Comparison of ENCODE assay signal across 23 mouse cellular contexts in genomic region chr5:27658165-27658564, GRCm38 (mm10).
A peak's percentile ranks its signal among the peaks of the same experiment; 100 is the strongest.
DNase-seq lines count a peak whose midpoint lies in the region; ATAC-seq and TF ChIP-seq lines count a peak whose summit lies in the region.
"Had no signal": no experiment of that assay in that cellular context is flagged by ENCODE, and none has a peak within 500 bp of the region (broad histone marks: within the 10 kb centered on the region; RNA-seq: fewer than 3 reads in every experiment).

No protein-coding gene starts in this region.

- H3K27me3 ChIP-seq in kidney, embryonic 14.5 days (ENCODE audit: control insufficient read depth, insufficient read depth, low read length): no peaks in the 10 kb centered on the region
- no peaks in the 10 kb centered on the region for H3K27me3 ChIP-seq in kidney, postnatal 0 days (ENCODE audit: insufficient read depth, low read length)
- H3K27me3 ChIP-seq in liver, embryonic 12.5 days (replicated peaks): no peaks in the 10 kb centered on the region
- no peaks in the 10 kb centered on the region for H3K27me3 ChIP-seq in liver, postnatal 0 days (ENCODE audit: insufficient read depth, low read length)
- no peaks in the 10 kb centered on the region for H3K27me3 ChIP-seq in liver, embryonic 15.5 days
- no peaks in the 10 kb centered on the region for H3K27me3 ChIP-seq in midbrain, embryonic 10.5 days (ENCODE audit: low read depth, poor library complexity, severe bottlenecking)
- H3K27me3 ChIP-seq: embryonic facial prominence, embryonic 13.5 days; forebrain, embryonic 12.5 days; forebrain, embryonic 15.5 days had no signal

- no peaks in the 10 kb centered on the region for H3K9me3 ChIP-seq in kidney, embryonic 14.5 days (ENCODE audit: control insufficient read depth, low read length)
- H3K9me3 ChIP-seq in kidney, postnatal 0 days (replicated peaks; ENCODE audit: low read length): no peaks in the 10 kb centered on the region
- no peaks in the 10 kb centered on the region for H3K9me3 ChIP-seq in liver, embryonic 12.5 days (replicated peaks)
- no peaks in the 10 kb centered on the region for H3K9me3 ChIP-seq in liver, postnatal 0 days (ENCODE audit: low read length)
- H3K9me3 ChIP-seq in liver, embryonic 15.5 days (replicated peaks): no peaks in the 10 kb centered on the region
- no peaks in the 10 kb centered on the region for H3K9me3 ChIP-seq in midbrain, embryonic 10.5 days (replicated peaks)
- H3K9me3 ChIP-seq: embryonic facial prominence, embryonic 10.5 days; embryonic facial prominence, embryonic 13.5 days; forebrain, embryonic 12.5 days; forebrain, embryonic 15.5 days had no signal

- peak; percentile 76 for ATAC-seq in kidney, embryonic 14.5 days (ENCODE audit: low FRiP score, low TSS enrichment)
- ATAC-seq in kidney, postnatal 0 days (replicated peaks; ENCODE audit: low FRiP score, low read depth): no peak
- no peak for ATAC-seq in liver, embryonic 12.5 days
- no peak for ATAC-seq in liver, postnatal 0 days
- ATAC-seq in liver, embryonic 15.5 days (ENCODE audit: insufficient read depth): no peak
- ATAC-seq: CD4-positive, CD25-positive, alpha-beta regulatory T cell, adult 4 months; forebrain, embryonic 15.5 days had no signal

- H3K4me1 ChIP-seq in kidney, embryonic 14.5 days (ENCODE audit: control insufficient read depth, insufficient read depth, low read length): peaks cover 14% of the 10 kb centered on the region; the same call in 1 of the 2 replicates
- peaks cover 12% of the 10 kb centered on the region; the same call in 1 of the 2 replicates for H3K4me1 ChIP-seq in kidney, postnatal 0 days (replicated peaks; ENCODE audit: insufficient read depth, low read length)
- H3K4me1 ChIP-seq in liver, embryonic 12.5 days: peaks cover 36% of the 10 kb centered on the region
- peaks cover 9% of the 10 kb centered on the region for H3K4me1 ChIP-seq in liver, postnatal 0 days (ENCODE audit: insufficient read depth)
- peaks cover 37% of the 10 kb centered on the region for H3K4me1 ChIP-seq in liver, embryonic 15.5 days (replicated peaks)
- H3K4me1 ChIP-seq in midbrain, embryonic 10.5 days: peaks cover 7% of the 10 kb centered on the region
- H3K4me1 ChIP-seq: embryonic facial prominence, embryonic 10.5 days; embryonic facial prominence, embryonic 13.5 days; forebrain, embryonic 12.5 days; forebrain, embryonic 15.5 days had no signal

- no peaks in the 10 kb centered on the region for H3K36me3 ChIP-seq in kidney, embryonic 14.5 days (ENCODE audit: control insufficient read depth, insufficient read depth, low read length)
- H3K36me3 ChIP-seq in kidney, postnatal 0 days (ENCODE audit: insufficient read depth, low read length): no peaks in the 10 kb centered on the region
- no peaks in the 10 kb centered on the region for H3K36me3 ChIP-seq in liver, embryonic 12.5 days
- no peaks in the 10 kb centered on the region for H3K36me3 ChIP-seq in liver, postnatal 0 days (replicated peaks; ENCODE audit: insufficient read depth, low read length)
- H3K36me3 ChIP-seq in liver, embryonic 15.5 days (replicated peaks): no peaks in the 10 kb centered on the region
- H3K36me3 ChIP-seq in midbrain, embryonic 10.5 days: no peaks in the 10 kb centered on the region
- H3K36me3 ChIP-seq: embryonic facial prominence, embryonic 10.5 days; embryonic facial prominence, embryonic 13.5 days; forebrain, embryonic 12.5 days; forebrain, embryonic 15.5 days had no signal

- DNase-seq in kidney, adult 8-10 months: no peak
- peak; percentile 47 for DNase-seq in kidney, postnatal 0 days (ENCODE audit: low spot score)
- no peak for DNase-seq in kidney, adult 11 months
- DNase-seq in liver, postnatal 0 days: no peak
- DNase-seq in midbrain, embryonic 10.5 days (ENCODE audit: low spot score): no peak
- DNase-seq: adrenal gland, adult 2 months; adrenal gland, postnatal 14 days; cerebellum, adult 11-12 months; cerebellum, adult 8-10 months; cerebellum, postnatal 10 days; cerebellum, postnatal 36 days; gastrocnemius, postnatal 25 days had no signal

- no peak for TF ChIP-seq CTCF in kidney, postnatal 0 days (IDR thresholded peaks at IDR 0.05; ENCODE audit: low read depth)
- TF ChIP-seq CTCF in liver, postnatal 0 days (IDR thresholded peaks at IDR 0.05; ENCODE audit: low read depth): no peak

- H3K27ac ChIP-seq in kidney, embryonic 14.5 days (ENCODE audit: low read depth, low read length): peak overlapping the region; percentile 68
- peak overlapping the region; percentile 51 for H3K27ac ChIP-seq in kidney, postnatal 0 days
- H3K27ac ChIP-seq in liver, embryonic 12.5 days: peak overlapping the region; percentile 50; the same call in 1 of the 2 replicates
- H3K27ac ChIP-seq in liver, postnatal 0 days (ENCODE audit: low read depth): no peak overlapping the region
- H3K27ac ChIP-seq in liver, embryonic 15.5 days (replicated peaks): no peak overlapping the region; the same call in 1 of the 2 replicates
- no peak overlapping the region for H3K27ac ChIP-seq in midbrain, embryonic 10.5 days (replicated peaks)
- H3K27ac ChIP-seq: embryonic facial prominence, embryonic 10.5 days; embryonic facial prominence, embryonic 13.5 days; forebrain, embryonic 12.5 days; forebrain, embryonic 15.5 days; hindbrain, embryonic 14.5 days had no signal

- 18% methylated on average over 5 of the region's 5 CpGs for WGBS in kidney, embryonic 14.5 days
- WGBS in kidney, postnatal 0 days: 18% methylated on average over 5 of the region's 5 CpGs
- 59% methylated on average over 5 of the region's 5 CpGs for WGBS in liver, embryonic 12.5 days (ENCODE audit: insufficient replicate concordance)
- WGBS in liver, postnatal 0 days (ENCODE audit: insufficient replicate concordance): 59% methylated on average over 5 of the region's 5 CpGs
- 51% methylated on average over 5 of the region's 5 CpGs for WGBS in liver, embryonic 15.5 days (ENCODE audit: insufficient replicate concordance)
- 86% methylated on average over 5 of the region's 5 CpGs for WGBS in midbrain, embryonic 10.5 days

- no peak for TF ChIP-seq EP300 in liver, postnatal 0 days (IDR thresholded peaks at IDR 0.05; ENCODE audit: low read depth)

- H3K9ac ChIP-seq in kidney, embryonic 14.5 days (ENCODE audit: low read depth, low read length): no peak overlapping the region
- no peak overlapping the region for H3K9ac ChIP-seq in kidney, postnatal 0 days (ENCODE audit: low read depth, low read length)
- H3K9ac ChIP-seq in liver, embryonic 12.5 days: no peak overlapping the region
- no peak overlapping the region for H3K9ac ChIP-seq in liver, postnatal 0 days (replicated peaks)
- no peak overlapping the region for H3K9ac ChIP-seq in liver, embryonic 15.5 days
- H3K9ac ChIP-seq: embryonic facial prominence, embryonic 13.5 days; forebrain, embryonic 12.5 days; forebrain, embryonic 15.5 days; hindbrain, embryonic 14.5 days had no signal

- no peak overlapping the region for H3K4me2 ChIP-seq in kidney, embryonic 14.5 days (replicated peaks; ENCODE audit: low read depth, low read length)
- H3K4me2 ChIP-seq in kidney, postnatal 0 days (ENCODE audit: low read length): peak overlapping the region; percentile 7; the same call in 1 of the 2 replicates
- H3K4me2 ChIP-seq in liver, embryonic 12.5 days: peak overlapping the region; percentile 24; the same call in 1 of the 2 replicates
- H3K4me2 ChIP-seq in liver, postnatal 0 days (ENCODE audit: low read depth, low read length): no peak overlapping the region
- peak overlapping the region; percentile 19; the same call in 1 of the 2 replicates for H3K4me2 ChIP-seq in liver, embryonic 15.5 days
- H3K4me2 ChIP-seq: embryonic facial prominence, embryonic 13.5 days; forebrain, embryonic 12.5 days; forebrain, embryonic 15.5 days; heart, embryonic 11.5 days; hindbrain, embryonic 14.5 days had no signal

- H3K4me3 ChIP-seq in kidney, embryonic 14.5 days (ENCODE audit: low read length): no peak overlapping the region
- H3K4me3 ChIP-seq in kidney, postnatal 0 days (replicated peaks; ENCODE audit: low read depth, low read length): no peak overlapping the region
- no peak overlapping the region for H3K4me3 ChIP-seq in liver, embryonic 12.5 days
- no peak overlapping the region for H3K4me3 ChIP-seq in liver, postnatal 0 days (ENCODE audit: low read depth, low read length)
- H3K4me3 ChIP-seq in liver, embryonic 15.5 days (replicated peaks): no peak overlapping the region
- H3K4me3 ChIP-seq in midbrain, embryonic 10.5 days: no peak overlapping the region
- H3K4me3 ChIP-seq: embryonic facial prominence, embryonic 10.5 days; embryonic facial prominence, embryonic 13.5 days; erythroblast, embryonic 14.5 days; forebrain, embryonic 12.5 days; forebrain, embryonic 15.5 days had no signal

Comparison
In these comparisons a context has a peak if more than half of its experiments do, and no peak if none do; other contexts are left out.
1. H3K27ac ChIP-seq: peak in kidney, embryonic 14.5 days (single experiment), kidney, postnatal 0 days (single experiment) and liver, embryonic 12.5 days (single experiment); none in liver, postnatal 0 days (single experiment), liver, embryonic 15.5 days (single experiment) and midbrain, embryonic 10.5 days (single experiment).
2. H3K4me2 ChIP-seq: peak in kidney, postnatal 0 days (single experiment), liver, embryonic 12.5 days (single experiment) and liver, embryonic 15.5 days (single experiment); none in kidney, embryonic 14.5 days (single experiment) and liver, postnatal 0 days (single experiment).